Mouse (Mus musculus): ENCODE measurements around the gene Utp6. TPM values are rescaled to one million over a fixed set of nuclear protein-coding genes. Genes with fewer than 3 reads are reported as not detected.
"Not testable (repeated sequence)": the region's sequence is repeated elsewhere in the genome, so short reads cannot be mapped to it uniquely, and the experiment has no call there.

The Utp6 gene
- polyA plus RNA-seq, 1 experiment from 2014 or later, result 37.3 TPM

GRCm38 (mm10) chr11:79986886-79987285 is 24.7 kb upstream of the Utp6 start:
- Histone ChIP-seq H3K27ac (ENCODE audit: low read depth, low read length) (no peak overlapping the region), H3K27me3 (replicated peaks; ENCODE audit: control insufficient read depth, insufficient read depth, low read length) (no peaks in the 10 kb centered on the region), H3K4me2 (ENCODE audit: low read length) (no peak overlapping the region), H3K36me3 (ENCODE audit: control insufficient read depth, insufficient read depth, low read length) (no peaks in the 10 kb centered on the region), H3K4me1 (ENCODE audit: control insufficient read depth, insufficient read depth, low read depth, low read length) (no peaks in the 10 kb centered on the region), H3K9ac (ENCODE audit: low read depth, low read length) (no peak overlapping the region), H3K9me3 (ENCODE audit: control insufficient read depth, low read length) (no peaks in the 10 kb centered on the region), H3K4me3 (ENCODE audit: low read length) (no peak overlapping the region)
- WGBS, result 93% methylated on average over 4 of the region's 4 CpGs
- no peak for ATAC-seq

- H3K27me3 ChIP-seq (replicated peaks; ENCODE audit: control insufficient read depth, insufficient read depth, low read length); H3K4me3 ChIP-seq (ENCODE audit: low read length); H3K4me2 ChIP-seq (ENCODE audit: low read length); H3K9ac ChIP-seq (ENCODE audit: low read depth, low read length); H3K36me3 ChIP-seq (ENCODE audit: control insufficient read depth, insufficient read depth, low read length); H3K27ac ChIP-seq (ENCODE audit: low read depth, low read length); H3K4me1 ChIP-seq (ENCODE audit: control insufficient read depth, insufficient read depth, low read depth, low read length); H3K9me3 ChIP-seq (ENCODE audit: control insufficient read depth, low read length); ATAC-seq: not testable (repeated sequence)
- 95% methylated on average over 3 of the region's 4 CpGs for WGBS
These were observed 15.6 kb upstream of the Utp6 start for GRCm38 (mm10) chr11:79977747-79978146.

- WGBS, result 95% methylated on average over 14 of the region's 14 CpGs
- not testable (repeated sequence) for H3K9me3 ChIP-seq (ENCODE audit: control insufficient read depth, low read length); ATAC-seq; H3K27ac ChIP-seq (ENCODE audit: low read depth, low read length); H3K9ac ChIP-seq (ENCODE audit: low read depth, low read length); H3K4me2 ChIP-seq (ENCODE audit: low read length); H3K36me3 ChIP-seq (ENCODE audit: control insufficient read depth, insufficient read depth, low read length); H3K4me1 ChIP-seq (ENCODE audit: control insufficient read depth, insufficient read depth, low read depth, low read length); H3K27me3 ChIP-seq (replicated peaks; ENCODE audit: control insufficient read depth, insufficient read depth, low read length); H3K4me3 ChIP-seq (ENCODE audit: low read length)
These were observed 14.9 kb upstream of the Utp6 start for GRCm38 (mm10) chr11:79977061-79977460.

GRCm38 (mm10) chr11:79976645-79977044 is 14.5 kb upstream of the Utp6 start:
- ATAC-seq; H3K27me3 ChIP-seq (replicated peaks; ENCODE audit: control insufficient read depth, insufficient read depth, low read length); H3K9me3 ChIP-seq (ENCODE audit: control insufficient read depth, low read length); H3K4me1 ChIP-seq (ENCODE audit: control insufficient read depth, insufficient read depth, low read depth, low read length); H3K9ac ChIP-seq (ENCODE audit: low read depth, low read length); H3K4me3 ChIP-seq (ENCODE audit: low read length); H3K27ac ChIP-seq (ENCODE audit: low read depth, low read length); H3K4me2 ChIP-seq (ENCODE audit: low read length); H3K36me3 ChIP-seq (ENCODE audit: control insufficient read depth, insufficient read depth, low read length): not testable (repeated sequence)
- 75% methylated on average over 6 of the region's 6 CpGs for WGBS

- Histone ChIP-seq H3K4me3 (ENCODE audit: low read length) (no peak overlapping the region), H3K4me2 (ENCODE audit: low read length) (no peak overlapping the region), H3K9me3 (ENCODE audit: control insufficient read depth, low read length) (no peaks in the 10 kb centered on the region), H3K27me3 (replicated peaks; ENCODE audit: control insufficient read depth, insufficient read depth, low read length) (peaks cover 3% of the 10 kb centered on the region; the same call in 1 of the 2 replicates), H3K36me3 (ENCODE audit: control insufficient read depth, insufficient read depth, low read length) (no peaks in the 10 kb centered on the region), H3K27ac (ENCODE audit: low read depth, low read length) (no peak overlapping the region), H3K4me1 (ENCODE audit: control insufficient read depth, insufficient read depth, low read depth, low read length) (peaks cover 3% of the 10 kb centered on the region), H3K9ac (ENCODE audit: low read depth, low read length) (no peak overlapping the region)
- 95% methylated on average over 1 of the region's 1 CpGs for WGBS
- no peak for ATAC-seq
These were observed 14.0 kb upstream of the Utp6 start for GRCm38 (mm10) chr11:79976222-79976621.

GRCm38 (mm10) chr11:79975377-79975776 is 13.2 kb upstream of the Utp6 start:
- Histone ChIP-seq H3K27me3 (replicated peaks; ENCODE audit: control insufficient read depth, insufficient read depth, low read length) (peaks cover 3% of the 10 kb centered on the region; the same call in 1 of the 2 replicates), H3K4me2 (ENCODE audit: low read length) (no peak overlapping the region), H3K9ac (ENCODE audit: low read depth, low read length) (no peak overlapping the region), H3K27ac (ENCODE audit: low read depth, low read length) (no peak overlapping the region), H3K36me3 (ENCODE audit: control insufficient read depth, insufficient read depth, low read length) (no peaks in the 10 kb centered on the region), H3K4me1 (ENCODE audit: control insufficient read depth, insufficient read depth, low read depth, low read length) (peaks cover 3% of the 10 kb centered on the region), H3K4me3 (ENCODE audit: low read length) (no peak overlapping the region), H3K9me3 (ENCODE audit: control insufficient read depth, low read length) (no peaks in the 10 kb centered on the region)
- WGBS, result 43% methylated on average over 2 of the region's 2 CpGs
- ATAC-seq, result no peak

- WGBS, result under 1% methylated on average over 41 of the region's 41 CpGs
- H3K27ac ChIP-seq (ENCODE audit: low read depth, low read length), result peak overlapping the region; percentile 48; the same call in 1 of the 2 replicates
These were observed 11.7 kb upstream of the Utp6 start for GRCm38 (mm10) chr11:79973626-79974476.

GRCm38 (mm10) chr11:79973133-79973532 is 10.9 kb upstream of the Utp6 start:
- peaks cover 3% of the 10 kb centered on the region for H3K4me1 ChIP-seq (ENCODE audit: control insufficient read depth, insufficient read depth, low read depth, low read length)
- peak overlapping the region; percentile 90 for H3K4me2 ChIP-seq (ENCODE audit: low read length)
- H3K9ac ChIP-seq (ENCODE audit: low read depth, low read length), result no peak overlapping the region; the same call in 1 of the 2 replicates
- ATAC-seq, result no peak
- peak overlapping the region; percentile 61 for H3K4me3 ChIP-seq (ENCODE audit: low read length)
- H3K27ac ChIP-seq (ENCODE audit: low read depth, low read length), result no peak overlapping the region
- no peaks in the 10 kb centered on the region for H3K9me3 ChIP-seq (ENCODE audit: control insufficient read depth, low read length)
- 18% methylated on average over 8 of the region's 8 CpGs for WGBS
- no peaks in the 10 kb centered on the region for H3K36me3 ChIP-seq (ENCODE audit: control insufficient read depth, insufficient read depth, low read length)
- peaks cover 3% of the 10 kb centered on the region; the same call in 1 of the 2 replicates for H3K27me3 ChIP-seq (replicated peaks; ENCODE audit: control insufficient read depth, insufficient read depth, low read length)

More at GRCm38 (mm10) chr11:79973626-79974476, 11.7 kb upstream of the Utp6 start:
- Histone ChIP-seq H3K9me3 (ENCODE audit: control insufficient read depth, low read length) (no peaks in the 10 kb centered on the region), H3K4me2 (ENCODE audit: low read length) (peak overlapping the region; percentile 90), H3K4me3 (ENCODE audit: low read length) (peak overlapping the region; percentile 61), H3K9ac (ENCODE audit: low read depth, low read length) (peak overlapping the region; percentile 70), H3K36me3 (ENCODE audit: control insufficient read depth, insufficient read depth, low read length) (no peaks in the 10 kb centered on the region), H3K27me3 (replicated peaks; ENCODE audit: control insufficient read depth, insufficient read depth, low read length) (peaks cover 3% of the 10 kb centered on the region; the same call in 1 of the 2 replicates), H3K4me1 (ENCODE audit: control insufficient read depth, insufficient read depth, low read depth, low read length) (peaks cover 3% of the 10 kb centered on the region)
- ATAC-seq, result peak; percentile 58; the same call in 1 of the 2 replicates

- Histone ChIP-seq H3K27ac (ENCODE audit: low read depth, low read length) (no peak overlapping the region), H3K36me3 (ENCODE audit: control insufficient read depth, insufficient read depth, low read length) (no peaks in the 10 kb centered on the region), H3K9me3 (ENCODE audit: control insufficient read depth, low read length) (no peaks in the 10 kb centered on the region), H3K4me1 (ENCODE audit: control insufficient read depth, insufficient read depth, low read depth, low read length) (no peaks in the 10 kb centered on the region), H3K4me3 (ENCODE audit: low read length) (no peak overlapping the region), H3K4me2 (ENCODE audit: low read length) (no peak overlapping the region), H3K27me3 (replicated peaks; ENCODE audit: control insufficient read depth, insufficient read depth, low read length) (no peaks in the 10 kb centered on the region), H3K9ac (ENCODE audit: low read depth, low read length) (no peak overlapping the region)
- 77% methylated on average over 10 of the region's 10 CpGs for WGBS
- no peak for ATAC-seq
These were observed 5.6 kb upstream of the Utp6 start for GRCm38 (mm10) chr11:79967752-79968151.

All from hindbrain, embryonic 16.5 days (tissue).